Mouse (Mus musculus) neural tube, embryonic 12.5 days (tissue): ENCODE measurements around the gene Efhb. TPM values are rescaled to one million over a fixed set of nuclear protein-coding genes. Genes with fewer than 3 reads are reported as not detected.

Experiments
- ATAC-seq: fragments of 200-750 bp; cut with Nextera tagmentation; 2 replicates; pipeline ENCODE4 v1.8.0; 2017; ENCODE audit warnings: low read depth, mild to moderate bottlenecking, moderate TSS enrichment, moderate library complexity; ENCODE audit not compliant: low FRiP score
- H3K27ac ChIP-seq: fragments of 300-500 bp; sonication (generic); 2 replicates; pipeline ENCODE4 v1.5.1; 2016
- H3K27me3 ChIP-seq: fragments of 300-500 bp; sonication (generic); replicated peaks from 2 replicates; pipeline ENCODE4 v1.6.1; 2016; ENCODE audit warnings: mild to moderate bottlenecking
- H3K36me3 ChIP-seq: fragments of 300-500 bp; sonication (generic); 2 replicates; pipeline ENCODE4 v1.6.1; 2016; ENCODE audit warnings: mild to moderate bottlenecking
- H3K4me1 ChIP-seq: fragments of 300-500 bp; sonication (generic); 2 replicates; pipeline ENCODE4 v1.6.1; 2016
- H3K4me2 ChIP-seq: fragments of 300-500 bp; sonication (generic); replicated peaks from 2 replicates; pipeline ENCODE4 v1.6.1; 2016; ENCODE audit warnings: mild to moderate bottlenecking
- H3K4me3 ChIP-seq: fragments of 300-500 bp; sonication (generic); 2 replicates; pipeline ENCODE4 v1.5.1; 2016
- H3K9ac ChIP-seq: fragments of 300-500 bp; sonication (generic); 2 replicates; pipeline ENCODE4 v1.6.1; 2016; ENCODE audit warnings: mild to moderate bottlenecking
- H3K9me3 ChIP-seq: fragments of 300-500 bp; sonication (generic); 2 replicates; pipeline ENCODE4 v1.6.1; 2016; ENCODE audit warnings: mild to moderate bottlenecking
- WGBS: fragments of 180-500 bp; shearing (Covaris S2); methylation state at CpG from one replicate; pipeline ENCODE4 v1.1.7; 2016; 5-methylcytosine and 5-hydroxymethylcytosine counted together
- polyA plus RNA-seq: library from polyadenylated mRNA; unstranded; fragments of >200 nt; fragmentation: Nextera tagmentation; extraction: Ambion mirVana; gene quantifications from 2 replicates; pipeline ENCODE4 v1.2.1, GENCODE M21; 2016

Gene Efhb
- polyA plus RNA-seq, 1 experiment from 2014 or later, result 0.46 TPM

GRCm38 (mm10) chr17:53463496-53463840 is 347 bp upstream of the Efhb start:
- Histone ChIP-seq H3K4me2 (peak overlapping the region; percentile 71), H3K27ac (no peak overlapping the region), H3K9ac (peak overlapping the region; percentile 38), H3K9me3 (no peaks in the 10 kb centered on the region), H3K4me3 (peak overlapping the region; percentile 38), H3K4me1 (0 out of 2 replicates have a peak, but pooled peaks cover 6% of the 10 kb centered on the region), H3K36me3 (no peaks in the 10 kb centered on the region), H3K27me3 (no peaks in the 10 kb centered on the region)
- WGBS, result 28% methylated on average over 7 of the region's 9 CpGs
- ATAC-seq, result peak; percentile 64

- 82% methylated on average over 1 of the region's 1 CpGs for WGBS
- Histone ChIP-seq H3K4me3 (no peak overlapping the region), H3K36me3 (no peaks in the 10 kb centered on the region), H3K27me3 (no peaks in the 10 kb centered on the region), H3K4me1 (no peaks in the 10 kb centered on the region), H3K4me2 (no peak overlapping the region), H3K9ac (no peak overlapping the region), H3K27ac (no peak overlapping the region), H3K9me3 (no peaks in the 10 kb centered on the region)
- ATAC-seq, result no peak
Measured at GRCm38 (mm10) chr17:53456742-53457141, 6.4 kb downstream of the Efhb start.

- H3K9ac ChIP-seq, result no peak overlapping the region
- 83% methylated on average over 2 of the region's 2 CpGs for WGBS
- H3K27me3 ChIP-seq, result no peaks in the 10 kb centered on the region
- no peaks in the 10 kb centered on the region for H3K36me3 ChIP-seq
- no peaks in the 10 kb centered on the region for H3K9me3 ChIP-seq
- ATAC-seq, result no peak
- H3K27ac ChIP-seq, result no peak overlapping the region
- no peaks in the 10 kb centered on the region for H3K4me1 ChIP-seq
- no peak overlapping the region for H3K4me3 ChIP-seq
- no peak overlapping the region for H3K4me2 ChIP-seq
Measured at GRCm38 (mm10) chr17:53456152-53456551, 7.0 kb downstream of the Efhb start.

- Histone ChIP-seq H3K36me3 (no peaks in the 10 kb centered on the region), H3K4me1 (no peaks in the 10 kb centered on the region), H3K4me3 (no peak overlapping the region), H3K9me3 (no peaks in the 10 kb centered on the region), H3K27me3 (no peaks in the 10 kb centered on the region), H3K9ac (no peak overlapping the region), H3K4me2 (no peak overlapping the region), H3K27ac (no peak overlapping the region)
- ATAC-seq, result no peak
- WGBS, result 50% methylated on average over 10 of the region's 10 CpGs
Measured at GRCm38 (mm10) chr17:53402689-53403306, 60.3 kb downstream of the Efhb start.

- Histone ChIP-seq H3K9me3 (no peaks in the 10 kb centered on the region), H3K4me2 (no peak overlapping the region), H3K36me3 (no peaks in the 10 kb centered on the region), H3K4me3 (no peak overlapping the region), H3K4me1 (no peaks in the 10 kb centered on the region), H3K9ac (no peak overlapping the region), H3K27ac (no peak overlapping the region), H3K27me3 (no peaks in the 10 kb centered on the region)
- ATAC-seq, result no peak
- 92% methylated on average over 2 of the region's 2 CpGs for WGBS
Measured at GRCm38 (mm10) chr17:53393201-53393600, 69.9 kb downstream of the Efhb start.

DNA sequence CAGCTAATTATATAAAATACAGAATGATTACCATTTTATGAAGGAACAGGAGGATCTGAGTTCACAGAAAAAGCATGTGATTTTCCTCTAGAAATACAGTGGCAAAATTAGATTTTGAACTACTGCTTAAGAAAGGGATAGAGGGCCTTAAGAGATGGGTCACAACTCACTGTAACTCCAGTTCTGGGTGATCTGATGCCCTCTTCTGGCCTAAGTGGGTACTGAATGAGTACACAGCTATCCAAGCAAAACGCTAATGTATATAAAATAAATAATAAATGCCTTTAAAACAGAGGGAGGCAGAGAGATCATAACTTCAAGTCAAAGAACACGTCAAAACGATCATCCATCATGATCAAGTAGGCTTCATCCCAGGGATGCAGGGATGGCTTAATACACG is 73.6 kb downstream of the Efhb start:
- ATAC-seq, result 0 out of 2 replicates have a peak, but pooled peaks have one; percentile 41

DNA sequence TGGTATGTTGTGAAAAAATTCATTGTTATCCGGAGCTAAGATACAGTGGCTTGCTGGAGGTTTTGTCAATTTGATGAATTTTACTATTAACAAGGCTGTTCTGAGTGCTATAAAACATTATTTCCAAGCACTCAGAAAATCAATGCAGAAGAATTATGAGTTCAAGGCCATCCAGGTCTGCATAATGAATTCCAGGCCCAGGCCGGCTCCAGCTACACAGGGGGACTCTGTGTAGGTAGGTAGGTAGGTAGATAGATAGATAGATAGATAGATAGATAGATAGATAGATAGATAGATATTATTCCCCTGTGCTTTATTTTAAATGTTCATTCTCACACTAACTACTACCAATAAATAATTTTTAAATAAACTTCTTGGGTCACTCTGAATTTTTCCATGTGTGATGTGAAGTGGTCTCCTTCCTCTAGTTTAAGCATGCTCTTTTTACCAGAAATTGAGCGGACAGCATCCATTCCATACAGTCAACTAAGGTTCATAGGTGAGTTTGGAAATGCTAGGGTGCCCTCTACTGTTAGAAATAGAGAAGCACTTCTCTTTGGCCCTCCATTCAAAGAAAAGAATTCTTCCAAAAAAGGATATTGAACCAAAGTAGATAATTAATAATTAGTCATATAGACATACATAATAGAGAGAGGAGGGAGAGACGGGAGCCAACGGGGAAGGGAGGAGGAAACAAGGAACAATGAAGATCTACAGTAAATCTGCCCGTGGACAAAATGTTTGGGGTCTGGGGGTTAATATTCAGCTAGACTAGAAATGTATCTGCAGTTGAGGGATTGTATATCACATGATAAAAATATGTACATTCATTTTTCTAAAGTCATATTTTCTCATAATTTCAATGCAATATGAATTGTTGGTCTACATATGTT is 75.3 kb downstream of the Efhb start:
- H3K4me2 ChIP-seq, result no peak overlapping the region
- H3K36me3 ChIP-seq, result no peaks in the 10 kb centered on the region
- H3K9me3 ChIP-seq, result no peaks in the 10 kb centered on the region
- H3K27me3 ChIP-seq, result no peaks in the 10 kb centered on the region
- peak; percentile 77; the same call in 1 of the 2 replicates for ATAC-seq
- no peak overlapping the region for H3K4me3 ChIP-seq
- no peak overlapping the region for H3K9ac ChIP-seq
- WGBS, result 61% methylated on average over 6 of the region's 6 CpGs
- H3K27ac ChIP-seq, result no peak overlapping the region
- H3K4me1 ChIP-seq, result no peaks in the 10 kb centered on the region

More for the DNA sequence above, 73.6 kb downstream of the Efhb start:
- Histone ChIP-seq H3K27me3 (no peaks in the 10 kb centered on the region), H3K4me2 (no peak overlapping the region), H3K9me3 (no peaks in the 10 kb centered on the region), H3K4me1 (no peaks in the 10 kb centered on the region), H3K27ac (no peak overlapping the region), H3K4me3 (no peak overlapping the region), H3K9ac (no peak overlapping the region), H3K36me3 (no peaks in the 10 kb centered on the region)
- 43% methylated on average over 4 of the region's 4 CpGs for WGBS

GRCm38 (mm10) chr17:53386863-53387262 is 76.3 kb downstream of the Efhb start:
- Histone ChIP-seq H3K27ac (no peak overlapping the region), H3K36me3 (no peaks in the 10 kb centered on the region), H3K4me3 (no peak overlapping the region), H3K9me3 (no peaks in the 10 kb centered on the region), H3K9ac (no peak overlapping the region), H3K4me1 (no peaks in the 10 kb centered on the region), H3K4me2 (no peak overlapping the region), H3K27me3 (no peaks in the 10 kb centered on the region)
- 82% methylated on average over 6 of the region's 6 CpGs for WGBS
- no peak for ATAC-seq

DNA sequence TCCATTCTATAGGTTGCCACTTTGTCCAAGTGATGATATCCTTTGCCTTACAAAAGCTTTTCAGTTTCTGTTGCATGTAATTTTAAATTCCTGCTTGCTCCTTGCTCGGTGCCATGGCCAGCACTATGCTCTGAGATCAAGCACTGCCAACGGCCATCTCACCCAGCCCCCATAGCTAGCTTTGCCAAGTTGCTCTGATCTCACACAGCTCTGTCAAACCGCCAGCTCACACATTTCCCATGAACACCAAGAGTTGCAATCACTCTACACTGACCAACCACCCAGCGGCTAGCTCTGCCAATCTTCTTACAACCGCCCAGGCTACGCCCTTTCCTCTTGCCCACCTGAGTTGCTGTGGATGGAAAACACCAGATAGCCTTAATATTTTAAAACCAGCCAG is 99.0 kb downstream of the Efhb start:
- no peaks in the 10 kb centered on the region for H3K4me1 ChIP-seq
- no peak overlapping the region for H3K4me3 ChIP-seq
- ATAC-seq, result no peak
- no peak overlapping the region for H3K27ac ChIP-seq
- H3K36me3 ChIP-seq, result no peaks in the 10 kb centered on the region
- H3K4me2 ChIP-seq, result no peak overlapping the region
- H3K27me3 ChIP-seq, result no peaks in the 10 kb centered on the region
- 0 out of 2 replicates have a peak, but pooled peaks cover 4% of the 10 kb centered on the region for H3K9me3 ChIP-seq
- H3K9ac ChIP-seq, result no peak overlapping the region
- 92% methylated on average over 6 of the region's 6 CpGs for WGBS

Other genes with a start within 250 kb of the Efhb start
- gene Rab5a, start 15.9 kb upstream of the Efhb start, polyA plus RNA-seq, result 124 and 140 TPM in 2 replicates
- gene Pp2d1, start 76.1 kb upstream of the Efhb start, polyA plus RNA-seq, result 0.30 and 0.45 TPM in 2 replicates
- 3.9 and 7.1 TPM in 2 replicates for gene Kat2b, start 103.5 kb upstream of the Efhb start, polyA plus RNA-seq
- 27.4 and 30.0 TPM in 2 replicates for gene Sgo1, start 226.0 kb upstream of the Efhb start, polyA plus RNA-seq